Mouse (Mus musculus): ENCODE results near the gene Fbh1. TPM values are rescaled to one million over a fixed set of nuclear protein-coding genes. Genes with fewer than 3 reads are reported as not detected.

The Fbh1 gene
- polyA plus RNA-seq, 1 experiment from 2014 or later = 112 TPM

Other genes with a start within 250 kb of the Fbh1 start
- gene Pfkfb3, start 223.5 kb downstream of the Fbh1 start, polyA plus RNA-seq (2016; fragmentation: Nextera tagmentation; extraction: Ambion mirVana) = 13.3 TPM in 2 replicates
- 192 and 197 TPM in 2 replicates for gene Rbm17, start 173.4 kb downstream of the Fbh1 start, polyA plus RNA-seq (2016; fragmentation: Nextera tagmentation; extraction: Ambion mirVana)
- not detected in 2 replicates for gene Gm17490, start 151.3 kb downstream of the Fbh1 start, polyA plus RNA-seq (2016; fragmentation: Nextera tagmentation; extraction: Ambion mirVana)
- not detected in 2 replicates for gene Il2ra, start 134.8 kb downstream of the Fbh1 start, polyA plus RNA-seq (2016; fragmentation: Nextera tagmentation; extraction: Ambion mirVana)
- 0.58 and 0.68 TPM in 2 replicates for gene Il15ra, start 72.3 kb downstream of the Fbh1 start, polyA plus RNA-seq (2016; fragmentation: Nextera tagmentation; extraction: Ambion mirVana)
- 45.3 and 51.2 TPM in 2 replicates for gene Ankrd16, start 294 bp upstream of the Fbh1 start, polyA plus RNA-seq (2016; fragmentation: Nextera tagmentation; extraction: Ambion mirVana)